Mouse (Mus musculus) kidney, embryonic 15.5 days (tissue): ENCODE data around the gene Tfap4. TPM values are rescaled to one million over a fixed set of nuclear protein-coding genes. Genes with fewer than 3 reads are reported as not detected.
"Not testable (repeated sequence)": the region's sequence is repeated elsewhere in the genome, so short reads cannot be mapped to it uniquely, and the experiment has no call there.

Experiments
- ATAC-seq: fragments of 200-750 bp; cut with Nextera tagmentation; replicated peaks from 2 replicates; pipeline ENCODE4 v1.8.0; 2017; ENCODE audit warnings: moderate TSS enrichment; ENCODE audit not compliant: low FRiP score
- H3K27ac ChIP-seq: fragments of 300-500 bp; sonication (generic); 2 replicates; pipeline ENCODE4 v1.5.1; 2015; ENCODE audit warnings: mild to moderate bottlenecking, inconsistent platforms
- H3K27me3 ChIP-seq: fragments of 300-500 bp; sonication (generic); 2 replicates; pipeline ENCODE4 v1.6.1; 2015; ENCODE audit warnings: inconsistent platforms
- H3K36me3 ChIP-seq: fragments of 300-500 bp; sonication (generic); 2 replicates; pipeline ENCODE4 v1.6.1; 2015; ENCODE audit warnings: inconsistent platforms
- H3K4me1 ChIP-seq: fragments of 300-500 bp; sonication (generic); 2 replicates; pipeline ENCODE4 v1.6.1; 2015; ENCODE audit warnings: inconsistent platforms
- H3K4me2 ChIP-seq: fragments of 300-500 bp; sonication (generic); 2 replicates; pipeline ENCODE4 v1.6.1; 2015; ENCODE audit warnings: moderate library complexity, mild to moderate bottlenecking, inconsistent platforms
- H3K4me3 ChIP-seq: fragments of 300-500 bp; sonication (generic); replicated peaks from 2 replicates; pipeline ENCODE4 v1.5.1; 2015; ENCODE audit warnings: mild to moderate bottlenecking, inconsistent platforms
- H3K9ac ChIP-seq: fragments of 300-500 bp; sonication (generic); 2 replicates; pipeline ENCODE4 v1.6.1; 2015; ENCODE audit warnings: mild to moderate bottlenecking, inconsistent platforms
- H3K9me3 ChIP-seq: fragments of 300-500 bp; sonication (generic); replicated peaks from 2 replicates; pipeline ENCODE4 v1.6.1; 2016; ENCODE audit warnings: inconsistent platforms
- WGBS: fragments of 180-500 bp; shearing (Covaris S2); methylation state at CpG from one replicate; pipeline ENCODE4 v1.1.7; 2015; ENCODE audit warnings: mixed read lengths; 5-methylcytosine and 5-hydroxymethylcytosine counted together
- polyA plus RNA-seq: library from polyadenylated mRNA; unstranded; fragments of >200 nt; fragmentation: Nextera tagmentation; extraction: Ambion mirVana; gene quantifications from 2 replicates; pipeline ENCODE4 v1.2.1, GENCODE M21; 2015

Gene Tfap4
- polyA plus RNA-seq, 1 experiment from 2014 or later, result 24.6 TPM

DNA sequence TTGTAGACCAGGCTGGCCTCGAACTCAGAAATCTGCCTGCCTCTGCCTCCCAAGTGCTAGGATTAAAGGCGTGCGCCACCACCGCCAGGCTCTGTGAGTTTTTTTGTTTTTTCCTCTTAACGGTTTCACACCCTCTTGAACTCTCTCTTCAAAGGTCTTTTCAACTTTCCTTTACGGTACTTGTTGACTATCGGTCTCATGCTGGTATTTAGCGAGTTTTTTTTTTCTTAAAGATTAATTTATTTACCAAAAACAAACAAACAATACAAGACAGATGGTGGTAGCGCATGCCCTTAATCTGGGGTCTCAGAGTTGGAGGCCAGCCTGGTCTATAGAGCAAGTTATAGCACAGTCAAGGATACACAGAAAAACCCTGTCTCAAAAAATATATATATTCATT, 30.6 kb upstream of the Tfap4 start:
- Histone ChIP-seq H3K27ac (no peak overlapping the region), H3K9me3 (no peaks in the 10 kb centered on the region), H3K9ac (no peak overlapping the region), H3K36me3 (peaks cover 18% of the 10 kb centered on the region), H3K4me2 (no peak overlapping the region), H3K27me3 (no peaks in the 10 kb centered on the region), H3K4me3 (no peak overlapping the region), H3K4me1 (peaks cover 49% of the 10 kb centered on the region)
- 94% methylated on average over 9 of the region's 9 CpGs for WGBS
- ATAC-seq, result no peak

DNA sequence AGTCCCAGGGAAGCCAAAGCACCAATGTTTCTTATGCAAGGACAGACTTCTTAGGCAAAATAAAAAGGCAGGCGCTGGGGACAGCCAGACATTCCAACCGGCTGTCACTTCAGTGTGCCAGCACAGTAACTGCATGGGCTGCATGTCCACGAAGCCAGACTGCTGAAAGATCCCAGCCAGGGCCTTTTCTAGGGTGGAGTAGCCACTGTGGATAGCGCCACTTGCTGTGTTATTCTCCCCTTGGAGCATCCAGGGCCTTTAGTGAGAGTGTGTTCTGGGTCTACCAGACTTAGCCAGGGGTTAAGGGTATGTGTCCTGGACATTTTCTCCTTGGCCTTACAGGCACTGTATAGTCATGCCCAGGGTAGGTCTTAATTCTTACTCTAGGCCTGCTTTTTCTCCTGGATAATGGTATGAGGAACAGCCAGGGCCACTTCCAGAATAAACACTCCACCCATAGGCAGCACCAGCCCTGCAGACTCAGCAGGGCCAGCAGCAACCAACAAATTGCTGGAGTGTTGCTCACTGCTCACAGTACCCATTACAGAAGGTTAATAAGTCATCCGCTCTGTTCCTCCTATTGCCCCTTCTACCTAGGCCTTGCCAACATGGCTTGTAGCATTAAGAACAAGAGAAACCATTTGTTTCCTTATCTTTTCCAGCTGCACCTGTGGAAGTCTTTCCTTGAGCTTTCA, 28.0 kb upstream of the Tfap4 start:
- Histone ChIP-seq H3K9me3 (no peaks in the 10 kb centered on the region), H3K9ac (peak overlapping the region; percentile 5; the same call in 1 of the 2 replicates), H3K36me3 (peaks cover 18% of the 10 kb centered on the region), H3K4me3 (peak overlapping the region; percentile 46; the same call in 1 of the 2 replicates), H3K27me3 (no peaks in the 10 kb centered on the region), H3K4me2 (peak overlapping the region; percentile 70), H3K4me1 (peaks cover 38% of the 10 kb centered on the region), H3K27ac (peak overlapping the region; percentile 89)
- 54% methylated on average over 5 of the region's 5 CpGs for WGBS
- ATAC-seq, result 0 out of 2 replicates have a peak, but pooled peaks have one; percentile 13

DNA sequence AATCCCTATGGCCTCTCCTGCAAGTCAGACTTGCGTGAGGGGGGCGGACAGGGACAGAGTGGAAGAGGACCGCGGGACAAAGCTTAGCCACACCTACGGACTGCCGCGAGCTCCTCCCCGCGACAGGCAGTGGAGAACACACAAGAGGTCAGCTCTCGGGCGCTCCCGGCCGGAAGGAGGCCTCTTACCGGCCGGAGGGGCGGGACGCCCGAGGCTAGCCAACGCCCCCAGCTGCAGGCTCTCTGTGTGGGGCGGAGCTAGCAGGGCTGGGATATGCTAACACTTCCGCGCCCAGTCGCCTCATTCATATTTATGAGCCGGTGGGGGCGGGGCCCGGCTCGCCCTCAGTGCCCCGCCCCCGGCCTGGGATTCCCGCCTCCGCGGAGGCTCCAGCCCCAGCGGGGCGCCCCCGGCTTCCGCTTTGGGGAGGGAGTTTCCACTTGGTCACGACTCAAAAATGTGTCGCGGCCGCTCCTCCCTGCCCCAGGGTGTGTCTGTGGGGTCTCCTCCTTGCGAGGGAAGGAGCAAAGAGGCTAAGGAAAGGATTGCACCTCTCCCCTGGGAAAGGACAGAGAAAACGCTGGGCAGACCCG, 27.0 kb upstream of the Tfap4 start:
- Histone ChIP-seq H3K4me1 (peaks cover 28% of the 10 kb centered on the region), H3K4me3 (peak overlapping the region; percentile 46), H3K27ac (peak overlapping the region; percentile 89), H3K27me3 (no peaks in the 10 kb centered on the region), H3K4me2 (peak overlapping the region; percentile 70), H3K9me3 (no peaks in the 10 kb centered on the region), H3K36me3 (peaks cover 18% of the 10 kb centered on the region), H3K9ac (peak overlapping the region; percentile 50)
- peak; percentile 98 for ATAC-seq
- WGBS, result under 1% methylated on average over 43 of the region's 43 CpGs

DNA sequence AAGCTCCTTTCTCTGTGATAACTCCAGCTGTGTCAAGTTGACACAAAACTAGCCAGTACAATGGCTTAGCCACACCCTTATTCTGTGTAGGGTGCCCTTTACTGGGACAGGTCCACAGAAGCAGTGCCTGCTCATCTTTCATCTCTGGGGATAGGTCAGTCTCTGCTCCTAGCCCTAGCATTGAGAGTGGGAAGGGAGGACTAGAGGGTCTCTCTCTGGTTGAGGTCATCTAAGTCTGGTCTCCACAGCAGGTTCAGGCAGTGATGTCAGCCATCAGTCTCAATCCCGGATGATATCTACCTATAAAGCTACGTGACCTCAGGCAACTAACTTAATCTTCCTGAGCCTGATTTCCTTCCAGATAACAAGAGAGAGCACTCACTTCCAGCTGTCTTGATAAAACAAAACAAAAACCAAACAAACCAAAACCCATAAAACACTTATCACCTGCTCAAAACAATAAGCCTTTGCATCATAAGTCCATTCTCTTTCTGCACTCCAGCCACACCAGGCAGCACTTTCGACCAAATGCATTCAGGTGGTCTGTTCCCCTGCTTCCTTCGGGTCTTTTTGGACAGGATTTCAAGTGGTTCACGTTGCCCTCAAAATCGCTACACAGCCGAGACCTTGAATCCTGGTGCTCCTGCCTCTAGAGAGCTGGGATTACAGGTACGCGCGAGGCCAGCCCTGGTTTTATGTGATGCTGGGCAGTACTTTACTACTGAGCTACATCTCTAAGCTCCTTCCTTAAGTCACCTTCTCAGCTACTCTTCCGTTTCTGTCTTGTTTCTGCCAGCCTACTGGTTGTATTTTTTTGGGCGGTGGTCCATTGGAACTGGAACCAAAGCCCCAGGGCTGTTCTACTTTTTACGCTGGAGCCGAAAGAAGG, 26.2 kb upstream of the Tfap4 start:
- Histone ChIP-seq H3K4me2 (peak overlapping the region; percentile 70), H3K36me3 (peaks cover 16% of the 10 kb centered on the region), H3K27me3 (no peaks in the 10 kb centered on the region), H3K4me1 (peaks cover 27% of the 10 kb centered on the region), H3K9ac (peak overlapping the region; percentile 50), H3K4me3 (peak overlapping the region; percentile 46), H3K27ac (peak overlapping the region; percentile 89), H3K9me3 (no peaks in the 10 kb centered on the region)
- WGBS, result 5% methylated on average over 14 of the region's 14 CpGs
- peak; percentile 50 for ATAC-seq

DNA sequence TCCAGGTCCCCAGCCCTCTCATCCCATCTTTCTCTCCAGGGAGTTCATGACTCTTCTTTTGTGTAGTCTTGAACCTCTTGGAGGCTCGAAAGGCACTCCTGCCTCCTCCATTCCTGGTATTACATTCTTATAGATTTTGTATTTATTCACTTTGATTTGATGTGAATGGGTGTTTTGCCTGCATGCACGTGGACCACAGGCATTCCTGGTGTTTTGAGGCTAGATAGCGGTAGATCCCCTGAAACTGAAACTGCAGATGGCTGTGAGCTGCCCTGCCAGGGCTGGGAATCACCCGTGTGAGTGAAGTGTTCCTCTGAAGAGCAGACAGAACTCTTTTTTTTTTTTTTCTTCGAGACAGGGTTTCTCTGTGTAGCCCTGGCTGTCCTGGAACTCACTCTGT, 24.8 kb upstream of the Tfap4 start:
- H3K9ac ChIP-seq, result no peak overlapping the region
- ATAC-seq, result no peak
- no peak overlapping the region for H3K4me3 ChIP-seq
- 82% methylated on average over 5 of the region's 5 CpGs for WGBS
- peaks cover 2% of the 10 kb centered on the region; the same call in 1 of the 2 replicates for H3K36me3 ChIP-seq
- no peaks in the 10 kb centered on the region for H3K9me3 ChIP-seq
- H3K27me3 ChIP-seq, result no peaks in the 10 kb centered on the region
- H3K4me2 ChIP-seq, result no peak overlapping the region
- peaks cover 27% of the 10 kb centered on the region for H3K4me1 ChIP-seq
- no peak overlapping the region for H3K27ac ChIP-seq

DNA sequence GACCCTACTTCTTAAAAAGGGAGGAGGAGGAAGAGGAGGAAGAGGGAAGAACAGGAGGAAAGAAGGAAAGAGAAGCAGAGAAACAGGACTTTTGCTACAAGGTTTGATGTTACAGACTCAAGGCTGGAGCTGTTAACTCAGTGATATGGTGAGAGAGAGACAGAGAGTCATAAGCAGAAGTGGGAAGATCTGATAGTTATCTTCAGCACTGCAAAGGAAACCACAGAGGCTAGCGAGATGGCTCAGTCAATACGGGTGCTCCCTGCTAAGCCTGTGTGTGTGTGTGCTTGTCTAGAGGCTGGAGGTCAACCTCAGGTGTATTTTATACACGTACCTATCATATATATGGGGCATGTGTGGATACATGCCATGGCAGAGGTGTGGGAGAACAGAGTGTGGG, 24.2 kb upstream of the Tfap4 start:
- H3K4me3 ChIP-seq, result no peak overlapping the region
- no peaks in the 10 kb centered on the region for H3K27me3 ChIP-seq
- no peak overlapping the region for H3K9ac ChIP-seq
- no peaks in the 10 kb centered on the region for H3K9me3 ChIP-seq
- WGBS, result 76% methylated on average over 3 of the region's 3 CpGs
- H3K4me1 ChIP-seq, result peaks cover 29% of the 10 kb centered on the region
- H3K4me2 ChIP-seq, result no peak overlapping the region
- no peak overlapping the region for H3K27ac ChIP-seq
- H3K36me3 ChIP-seq, result no peaks in the 10 kb centered on the region
- no peak for ATAC-seq

DNA sequence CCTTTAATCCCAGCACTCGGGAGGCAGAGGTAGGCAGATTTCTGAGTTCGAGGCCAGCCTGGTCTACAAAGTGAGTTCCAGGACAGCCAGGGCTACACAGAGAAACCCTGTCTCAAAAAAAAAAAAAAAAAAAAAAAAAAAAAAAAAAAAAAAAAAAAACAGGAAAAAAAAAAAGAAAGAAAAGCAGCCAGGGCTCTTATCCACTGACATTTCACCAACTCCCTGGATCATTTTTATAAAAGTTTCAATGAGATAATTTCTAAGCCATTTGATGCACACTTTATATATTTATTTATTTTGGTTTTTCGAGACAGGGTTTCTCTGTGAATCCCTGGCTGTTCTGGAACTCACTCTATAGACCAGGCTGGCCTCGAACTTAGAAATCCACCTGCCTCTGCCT, 21.5 kb upstream of the Tfap4 start:
- not testable (repeated sequence) for H3K27me3 ChIP-seq, H3K4me3 ChIP-seq, H3K9ac ChIP-seq, ATAC-seq, H3K9me3 ChIP-seq, H3K27ac ChIP-seq, H3K36me3 ChIP-seq, H3K4me2 ChIP-seq
- WGBS, result 86% methylated on average over 4 of the region's 4 CpGs
- peaks cover 13% of the 10 kb centered on the region for H3K4me1 ChIP-seq

DNA sequence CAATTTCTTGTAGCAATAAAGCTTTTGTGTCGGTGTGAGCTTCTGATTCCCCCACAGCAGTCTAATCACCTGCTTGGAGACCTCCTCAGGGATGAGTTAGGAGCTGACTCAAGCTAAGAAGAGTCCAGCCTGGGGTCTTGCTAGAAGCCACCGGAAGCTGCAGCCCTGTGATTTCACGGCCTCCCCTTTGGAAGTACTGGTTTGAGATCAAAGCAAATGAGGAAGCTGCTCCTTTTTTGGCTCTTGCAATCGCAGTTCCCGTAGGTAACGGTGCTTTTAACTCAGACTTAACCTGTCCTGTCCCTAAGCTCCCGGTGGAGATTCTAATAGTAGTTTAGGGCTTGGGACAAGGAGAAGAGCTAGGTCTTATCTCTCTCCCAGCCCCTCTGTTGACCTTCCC, 19.0 kb upstream of the Tfap4 start:
- no peak for ATAC-seq
- H3K4me2 ChIP-seq, result no peak overlapping the region
- WGBS, result 51% methylated on average over 7 of the region's 7 CpGs
- H3K4me3 ChIP-seq, result no peak overlapping the region
- H3K9ac ChIP-seq, result no peak overlapping the region
- H3K27ac ChIP-seq, result no peak overlapping the region
- H3K36me3 ChIP-seq, result no peaks in the 10 kb centered on the region
- H3K4me1 ChIP-seq, result 0 out of 2 replicates have a peak, but pooled peaks cover 6% of the 10 kb centered on the region
- no peaks in the 10 kb centered on the region for H3K27me3 ChIP-seq
- H3K9me3 ChIP-seq, result no peaks in the 10 kb centered on the region

DNA sequence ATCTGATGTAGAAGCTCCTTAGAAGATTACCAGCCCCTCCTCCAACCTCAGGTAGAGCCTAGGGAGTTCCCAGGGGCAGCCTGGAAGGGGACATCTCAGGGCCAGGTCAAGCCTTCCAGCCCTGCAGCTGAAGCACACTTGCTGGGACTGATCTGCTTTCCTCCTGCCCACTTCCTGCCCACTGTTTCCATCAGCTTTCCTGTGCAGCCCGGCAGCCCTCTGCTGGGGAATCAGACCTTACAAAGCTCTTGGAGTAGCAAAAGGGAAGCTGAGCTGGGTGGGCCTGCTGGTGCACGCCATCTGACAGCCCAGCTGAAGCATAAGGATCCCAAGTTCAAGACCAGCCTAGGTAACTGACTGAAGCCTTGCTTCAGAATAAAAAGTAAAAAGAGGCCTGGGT, 17.2 kb upstream of the Tfap4 start:
- Histone ChIP-seq H3K27me3 (no peaks in the 10 kb centered on the region), H3K9ac (no peak overlapping the region), H3K36me3 (no peaks in the 10 kb centered on the region), H3K4me1 (0 out of 2 replicates have a peak, but pooled peaks cover 6% of the 10 kb centered on the region), H3K27ac (no peak overlapping the region), H3K4me3 (no peak overlapping the region), H3K9me3 (no peaks in the 10 kb centered on the region), H3K4me2 (no peak overlapping the region)
- 52% methylated on average over 2 of the region's 2 CpGs for WGBS
- no peak for ATAC-seq

DNA sequence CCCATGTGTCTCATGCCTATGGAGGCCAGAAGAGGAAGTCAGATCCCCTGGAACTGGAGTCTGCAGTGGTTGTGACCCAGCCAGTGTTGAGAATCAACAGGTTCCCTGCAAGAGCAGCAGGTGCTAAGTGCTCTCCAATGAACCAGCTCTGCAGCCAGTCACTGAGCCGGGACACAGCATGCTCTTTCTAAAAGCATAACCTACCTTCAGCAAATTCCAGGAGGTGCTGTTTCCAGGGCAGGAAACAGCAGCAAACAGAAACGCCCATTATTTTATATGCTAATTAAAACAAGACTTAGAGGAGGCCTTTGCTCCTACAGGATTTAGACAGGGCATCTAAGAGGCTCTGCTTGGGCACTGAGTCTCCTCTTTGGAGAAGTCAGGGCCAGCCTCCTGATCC, 16.4 kb upstream of the Tfap4 start:
- H3K27ac ChIP-seq, result peak overlapping the region; percentile 54; the same call in 1 of the 2 replicates
- H3K9me3 ChIP-seq, result no peaks in the 10 kb centered on the region
- H3K27me3 ChIP-seq, result no peaks in the 10 kb centered on the region
- no peak overlapping the region for H3K9ac ChIP-seq
- 50% methylated on average over 2 of the region's 2 CpGs for WGBS
- peaks cover 10% of the 10 kb centered on the region for H3K4me1 ChIP-seq
- no peak for ATAC-seq
- H3K4me2 ChIP-seq, result no peak overlapping the region
- no peak overlapping the region for H3K4me3 ChIP-seq
- no peaks in the 10 kb centered on the region for H3K36me3 ChIP-seq

DNA sequence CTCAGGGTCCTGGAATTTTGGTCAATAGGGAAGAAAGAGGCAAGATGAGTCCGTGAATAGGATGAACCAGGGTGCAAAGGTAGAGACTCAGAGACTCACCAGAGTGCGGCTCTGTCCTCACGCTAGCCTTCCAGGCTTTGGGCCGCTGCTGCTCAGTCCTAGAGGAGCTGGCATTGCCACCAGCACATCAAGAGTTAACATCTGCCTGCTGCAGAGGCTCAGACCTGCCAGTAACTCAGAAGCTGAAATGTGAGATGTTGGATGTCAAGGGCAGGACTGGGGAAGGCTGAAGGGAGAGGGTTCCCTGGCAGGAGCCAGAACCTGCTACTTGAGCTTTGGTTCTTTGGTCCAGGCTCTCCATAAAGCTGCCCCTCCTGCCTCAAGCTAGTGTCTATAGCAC, 11.1 kb upstream of the Tfap4 start:
- H3K36me3 ChIP-seq, result no peaks in the 10 kb centered on the region
- WGBS, result 34% methylated on average over 4 of the region's 4 CpGs
- H3K4me1 ChIP-seq, result peaks cover 13% of the 10 kb centered on the region
- H3K27ac ChIP-seq, result no peak overlapping the region
- H3K9me3 ChIP-seq, result no peaks in the 10 kb centered on the region
- no peak overlapping the region for H3K4me2 ChIP-seq
- H3K27me3 ChIP-seq, result no peaks in the 10 kb centered on the region
- H3K9ac ChIP-seq, result no peak overlapping the region
- ATAC-seq, result peak; percentile 65; the same call in 1 of the 2 replicates
- no peak overlapping the region for H3K4me3 ChIP-seq

DNA sequence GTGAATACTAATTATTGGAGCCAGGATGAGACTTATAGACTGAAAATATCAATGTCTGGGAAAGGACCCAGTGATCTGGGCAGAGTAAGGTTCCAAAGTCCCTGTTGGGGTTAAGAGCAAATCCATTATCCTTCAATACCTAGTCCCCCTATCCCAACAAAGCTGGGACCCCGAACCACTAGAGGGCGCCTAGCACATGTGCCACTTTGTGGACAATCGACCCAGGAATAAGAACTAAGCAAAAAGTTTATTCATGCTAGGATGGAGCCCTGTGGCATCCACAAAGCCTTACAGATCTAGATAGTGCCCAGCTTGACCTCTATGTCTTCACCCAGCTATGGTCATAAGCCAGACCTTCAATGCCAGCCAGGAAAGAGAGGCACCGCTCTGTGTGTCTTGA, 8.3 kb upstream of the Tfap4 start:
- ATAC-seq, result 0 out of 2 replicates have a peak, but pooled peaks have one; percentile 43
- Histone ChIP-seq H3K9ac (no peak overlapping the region), H3K4me1 (peaks cover 13% of the 10 kb centered on the region), H3K36me3 (no peaks in the 10 kb centered on the region), H3K27ac (no peak overlapping the region), H3K27me3 (no peaks in the 10 kb centered on the region), H3K9me3 (no peaks in the 10 kb centered on the region), H3K4me2 (no peak overlapping the region), H3K4me3 (no peak overlapping the region)
- 11% methylated on average over 4 of the region's 4 CpGs for WGBS
